Mouse (Mus musculus): ENCODE measurements around the gene Ppp4r3a. TPM values are rescaled to one million over a fixed set of nuclear protein-coding genes. Genes with fewer than 3 reads are reported as not detected.
A peak's percentile ranks its signal among the peaks of the same experiment; 100 is the strongest.

Gene Ppp4r3a
- total and polyA plus RNA-seq, 3 experiments = 43.2 to 68.6 (median 68.5) TPM

DNA sequence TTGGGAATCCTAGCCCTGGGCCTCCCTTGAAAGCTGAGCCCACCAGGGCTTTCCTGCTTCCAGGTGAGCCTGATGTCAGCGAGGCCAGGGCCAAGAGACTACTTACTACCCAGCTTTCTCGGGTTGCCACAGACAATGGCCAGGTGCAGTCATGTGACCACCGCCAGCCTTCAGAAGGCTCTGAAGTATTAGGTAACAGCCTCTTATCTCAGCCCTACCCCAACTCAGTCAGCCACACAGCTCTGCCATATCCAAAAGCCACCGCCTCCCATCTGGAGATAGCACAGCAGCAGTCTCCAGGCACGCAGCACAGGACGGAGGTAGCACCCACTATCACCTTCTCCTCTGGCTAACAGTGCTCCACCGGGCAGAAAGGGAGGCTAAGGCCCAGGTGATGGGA lies 58.1 kb downstream of the Ppp4r3a start:
- Histone ChIP-seq H3K4me2 (ENCODE audit: insufficient read depth, low read depth, poor library complexity, severe bottlenecking) (no peak overlapping the region), H3K9ac (ENCODE audit: insufficient read depth, low read depth) (no peak overlapping the region), H3K9me3 (replicated peaks; ENCODE audit: low read length) (no peaks in the 10 kb centered on the region), H3K4me1 (ENCODE audit: control insufficient read depth in 1 of 2, insufficient read depth in 2 of 2) (peaks cover 8 to 53% of the 10 kb centered on the region in 2 experiments), H3K27ac (ENCODE audit: insufficient read depth, low read depth) (no peak overlapping the region), H3K4me3 (replicated peaks in 1 of 3; ENCODE audit: low read depth in 2 of 3, low read length in 2 of 3, poor library complexity in 1 of 3) (no peak overlapping the region), H3K79me2 (replicated peaks; ENCODE audit: control insufficient read depth, extremely low read depth, insufficient read depth, poor library complexity, severe bottlenecking) (peaks cover 48% of the 10 kb centered on the region), H3K27me3 (replicated peaks) (no peaks in the 10 kb centered on the region), H3K36me3 (replicated peaks in 1 of 2; ENCODE audit: control insufficient read depth in 1 of 2, insufficient read depth in 1 of 2, low read length in 1 of 2) (peaks cover 38 to 62% of the 10 kb centered on the region in 2 experiments)
- dilution Hi-C loops (cut with MboI; ENCODE audit: extremely low pct_ligation_motif_present, extremely low pct_unique_long_range_greater_than_20kb, low sequenced_read_pairs) = no loop called here
- peak; percentile 32; the same call in 1 of the 2 replicates for TF ChIP-seq USF1 (IDR thresholded peaks at IDR 0.05; ENCODE audit: low read depth, low read length)
- TF ChIP-seq MXI1 (IDR thresholded peaks at IDR 0.05; ENCODE audit: low read depth, low read length) = no peak
- TF ChIP-seq BHLHE40 (IDR thresholded peaks at IDR 0.05; ENCODE audit: low read depth, low read length) = no peak
- no peak for DNase-seq (ENCODE audit: extremely low read depth)
- in situ Hi-C loops (cut with MboI; ENCODE audit: low pct_ligation_motif_present, low pct_unique_long_range_greater_than_20kb, low sequenced_read_pairs) = loop anchor here (5.0 kb wide), 2 partner anchors 33 to 68 kb away; no protein-coding TSS in a partner anchor

DNA sequence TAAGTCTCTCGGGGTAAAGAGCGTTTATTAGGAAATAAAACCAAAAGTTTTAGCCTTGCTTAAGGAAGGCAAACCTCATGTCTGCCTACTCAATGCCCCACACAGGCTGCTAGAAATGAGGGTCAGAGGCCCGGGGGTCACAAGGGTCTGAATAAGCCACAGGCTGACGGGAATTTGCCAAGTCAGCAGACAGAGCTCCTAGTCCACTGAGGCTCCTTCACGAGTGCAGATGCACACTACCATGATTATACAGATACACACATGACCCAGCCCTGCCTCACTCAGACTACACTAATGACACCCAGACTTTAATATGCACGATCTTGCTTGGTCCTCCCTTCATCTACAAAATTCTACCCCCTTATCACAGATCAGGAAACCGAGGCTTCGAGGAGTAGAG lies 58.7 kb downstream of the Ppp4r3a start:
- dilution Hi-C loops (cut with MboI; ENCODE audit: extremely low pct_ligation_motif_present, extremely low pct_unique_long_range_greater_than_20kb, low sequenced_read_pairs) = no loop called here

GRCm38 (mm10) chr12:101023143-101023542 lies 60.4 kb downstream of the Ppp4r3a start:
- Histone ChIP-seq H3K9me3 (replicated peaks; ENCODE audit: low read length) (no peaks in the 10 kb centered on the region), H3K4me3 (replicated peaks in 1 of 3; ENCODE audit: low read depth in 2 of 3, low read length in 2 of 3, poor library complexity in 1 of 3) (no peak overlapping the region), H3K27me3 (replicated peaks) (no peaks in the 10 kb centered on the region), H3K79me2 (replicated peaks; ENCODE audit: control insufficient read depth, extremely low read depth, insufficient read depth, poor library complexity, severe bottlenecking) (peaks cover 65% of the 10 kb centered on the region), H3K9ac (ENCODE audit: insufficient read depth, low read depth) (no peak overlapping the region), H3K4me1 (ENCODE audit: control insufficient read depth in 1 of 2, insufficient read depth in 2 of 2) (peaks cover 10 to 76% of the 10 kb centered on the region in 2 experiments), H3K36me3 (replicated peaks in 1 of 2; ENCODE audit: control insufficient read depth in 1 of 2, insufficient read depth in 1 of 2, low read length in 1 of 2) (peaks cover 42 to 73% of the 10 kb centered on the region in 2 experiments), H3K27ac (ENCODE audit: insufficient read depth, low read depth) (no peak overlapping the region), H3K4me2 (ENCODE audit: insufficient read depth, low read depth, poor library complexity, severe bottlenecking) (no peak overlapping the region)
- TF ChIP-seq ZC3H11A (IDR thresholded peaks at IDR 0.05; ENCODE audit: low read depth, low read length) (no peak), MAX (IDR thresholded peaks at IDR 0.05; ENCODE audit: low read length) (no peak), RCOR1 (conservative IDR thresholded peaks at IDR 0.05; ENCODE audit: low read depth, low read length) (no peak), MAFK (IDR thresholded peaks at IDR 0.05; ENCODE audit: insufficient replicate concordance, low read length) (no peak), ZMIZ1 (IDR thresholded peaks at IDR 0.05; ENCODE audit: low read depth, low read length) (no peak), CHD1 (IDR thresholded peaks at IDR 0.05; ENCODE audit: low read depth, low read length) (no peak), EP300 (IDR thresholded peaks at IDR 0.05; ENCODE audit: low read length) (no peak), PAX5 (IDR thresholded peaks at IDR 0.05; ENCODE audit: low read length) (no peak), BHLHE40 (IDR thresholded peaks at IDR 0.05; ENCODE audit: low read depth, low read length) (no peak), NRF1 (IDR thresholded peaks at IDR 0.05; ENCODE audit: low read depth, low read length) (no peak), CHD2 (IDR thresholded peaks at IDR 0.05; ENCODE audit: low read length) (no peak), MXI1 (IDR thresholded peaks at IDR 0.05; ENCODE audit: low read depth, low read length) (no peak), SIN3A (IDR thresholded peaks at IDR 0.05; ENCODE audit: low read length) (no peak), MYC (IDR thresholded peaks at IDR 0.05; ENCODE audit: low read depth, low read length) (no peak), SMC3 (IDR thresholded peaks at IDR 0.05; ENCODE audit: low read depth, low read length) (no peak), MEF2A (IDR thresholded peaks at IDR 0.05; ENCODE audit: borderline replicate concordance, low read depth, low read length) (no peak), HCFC1 (IDR thresholded peaks at IDR 0.05; ENCODE audit: low read depth, low read length) (no peak), KAT2A (IDR thresholded peaks at IDR 0.05; ENCODE audit: insufficient replicate concordance, low read length) (no peak)
- dilution Hi-C loops (cut with MboI; ENCODE audit: extremely low pct_ligation_motif_present, extremely low pct_unique_long_range_greater_than_20kb, low sequenced_read_pairs) (no loop called here), in situ Hi-C loops (cut with MboI; ENCODE audit: low pct_ligation_motif_present, low pct_unique_long_range_greater_than_20kb, low sequenced_read_pairs) (no loop called here)
- DNase-seq (ENCODE audit: extremely low read depth) = no peak

More for the DNA sequence above, 58.7 kb downstream of the Ppp4r3a start:
- in situ Hi-C loops (cut with MboI; ENCODE audit: low pct_ligation_motif_present, low pct_unique_long_range_greater_than_20kb, low sequenced_read_pairs) = loop anchor here (5.0 kb wide), 2 partner anchors 33 to 68 kb away; no protein-coding TSS in a partner anchor
- Histone ChIP-seq H3K9me3 (replicated peaks; ENCODE audit: low read length) (no peaks in the 10 kb centered on the region), H3K4me1 (ENCODE audit: control insufficient read depth in 1 of 2, insufficient read depth in 2 of 2) (peaks cover 8 to 59% of the 10 kb centered on the region in 2 experiments), H3K4me3 (replicated peaks in 1 of 3; ENCODE audit: low read depth in 2 of 3, low read length in 2 of 3, poor library complexity in 1 of 3) (no peak overlapping the region), H3K79me2 (replicated peaks; ENCODE audit: control insufficient read depth, extremely low read depth, insufficient read depth, poor library complexity, severe bottlenecking) (peaks cover 54% of the 10 kb centered on the region), H3K27ac (ENCODE audit: insufficient read depth, low read depth) (no peak overlapping the region), H3K4me2 (ENCODE audit: insufficient read depth, low read depth, poor library complexity, severe bottlenecking) (no peak overlapping the region), H3K27me3 (replicated peaks) (no peaks in the 10 kb centered on the region), H3K36me3 (replicated peaks in 1 of 2; ENCODE audit: control insufficient read depth in 1 of 2, insufficient read depth in 1 of 2, low read length in 1 of 2) (peaks cover 40 to 68% of the 10 kb centered on the region in 2 experiments), H3K9ac (ENCODE audit: insufficient read depth, low read depth) (no peak overlapping the region)
- no peak for TF ChIP-seq POLR2AphosphoS2 (IDR thresholded peaks at IDR 0.05; ENCODE audit: low read depth, low read length)
- TF ChIP-seq TCF12 (IDR thresholded peaks at IDR 0.05; ENCODE audit: low read depth, low read length) = no peak
- TF ChIP-seq GABPA (IDR thresholded peaks at IDR 0.05; ENCODE audit: insufficient replicate concordance, low read depth, low read length) = no peak
- no peak for TF ChIP-seq MXI1 (IDR thresholded peaks at IDR 0.05; ENCODE audit: low read depth, low read length)
- TF ChIP-seq E2F4 (IDR thresholded peaks at IDR 0.05; ENCODE audit: insufficient replicate concordance, low read depth, low read length) = no peak
- TF ChIP-seq MAFK (IDR thresholded peaks at IDR 0.05; ENCODE audit: insufficient replicate concordance, low read length) = no peak
- no peak for TF ChIP-seq CHD2 (IDR thresholded peaks at IDR 0.05; ENCODE audit: low read length)
- no peak for TF ChIP-seq SMC3 (IDR thresholded peaks at IDR 0.05; ENCODE audit: low read depth, low read length)
- TF ChIP-seq POLR2A (IDR thresholded peaks at IDR 0.05; ENCODE audit: low read depth, low read length) = no peak
- TF ChIP-seq JUND (conservative IDR thresholded peaks at IDR 0.05; ENCODE audit: low read depth, low read length) = no peak
- TF ChIP-seq ZMIZ1 (IDR thresholded peaks at IDR 0.05; ENCODE audit: low read depth, low read length) = no peak
- no peak for TF ChIP-seq JUN (IDR thresholded peaks at IDR 0.05; ENCODE audit: insufficient read depth, low read depth, low read length)
- TF ChIP-seq CHD1 (IDR thresholded peaks at IDR 0.05; ENCODE audit: low read depth, low read length) = no peak
- no peak for TF ChIP-seq MYC (IDR thresholded peaks at IDR 0.05; ENCODE audit: low read depth, low read length)
- no peak for TF ChIP-seq USF2 (conservative IDR thresholded peaks at IDR 0.05; ENCODE audit: low read depth, low read length)
- no peak for DNase-seq (ENCODE audit: extremely low read depth)
